Mouse (Mus musculus): Measurements from ENCODE around the gene Crtap. TPM values are rescaled to one million over a fixed set of nuclear protein-coding genes. Genes with fewer than 3 reads are reported as not detected.

Crtap gene
- polyA plus RNA-seq, 1 experiment from 2014 or later: 110 TPM

GRCm38 (mm10) chr9:114389371-114389904 lies 1.0 kb downstream of the Crtap start:
- peak; percentile 28; the same call in 1 of the 2 replicates for ATAC-seq
- Histone ChIP-seq H3K9ac (no peak overlapping the region), H3K27ac (peak overlapping the region; percentile 95), H3K4me2 (replicated peaks) (peak overlapping the region; percentile 88), H3K4me1 (replicated peaks) (peaks cover 19% of the 10 kb centered on the region), H3K9me3 (no peaks in the 10 kb centered on the region), H3K4me3 (replicated peaks) (peak overlapping the region; percentile 88), H3K27me3 (replicated peaks) (no peaks in the 10 kb centered on the region), H3K36me3 (no peaks in the 10 kb centered on the region)
- 78% methylated on average over 8 of the region's 8 CpGs for WGBS

- peak overlapping the region; percentile 88; the same call in 1 of the 2 replicates for H3K4me3 ChIP-seq (replicated peaks)
- no peaks in the 10 kb centered on the region for H3K36me3 ChIP-seq
- peak overlapping the region; percentile 23 for H3K9ac ChIP-seq
- no peak for ATAC-seq
- no peaks in the 10 kb centered on the region for H3K27me3 ChIP-seq (replicated peaks)
- peak overlapping the region; percentile 95 for H3K27ac ChIP-seq
- peak overlapping the region; percentile 88 for H3K4me2 ChIP-seq (replicated peaks)
- WGBS: 58% methylated on average over 3 of the region's 3 CpGs
- no peaks in the 10 kb centered on the region for H3K9me3 ChIP-seq
- H3K4me1 ChIP-seq (replicated peaks): peaks cover 19% of the 10 kb centered on the region
Measured at GRCm38 (mm10) chr9:114388701-114389370, 1.6 kb downstream of the Crtap start.

DNA sequence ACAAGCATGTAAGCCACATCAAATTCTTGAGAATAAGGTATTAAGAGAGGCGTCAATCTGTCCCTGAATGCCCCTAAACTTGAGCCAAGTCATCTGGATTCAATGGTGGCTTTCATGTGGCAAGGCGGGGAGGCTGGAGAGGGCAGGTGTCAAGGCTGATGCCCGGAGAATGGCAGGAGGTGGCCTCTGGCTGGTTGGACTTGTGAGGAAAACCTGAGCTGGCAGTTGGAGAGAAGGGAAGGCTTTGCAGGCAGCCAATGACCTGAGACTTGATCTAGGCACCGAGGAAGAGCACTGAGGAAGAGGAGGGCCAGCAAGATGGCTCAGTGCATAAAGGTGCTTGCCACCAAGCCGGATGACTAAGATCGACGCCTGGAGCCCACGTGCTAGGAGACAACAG lies 2.2 kb downstream of the Crtap start:
- Histone ChIP-seq H3K4me1 (replicated peaks) (peaks cover 19% of the 10 kb centered on the region), H3K27me3 (replicated peaks) (no peaks in the 10 kb centered on the region), H3K36me3 (no peaks in the 10 kb centered on the region), H3K4me3 (replicated peaks) (no peak overlapping the region), H3K9ac (peak overlapping the region; percentile 23; the same call in 1 of the 2 replicates), H3K9me3 (no peaks in the 10 kb centered on the region), H3K27ac (no peak overlapping the region), H3K4me2 (replicated peaks) (0 out of 2 replicates have a peak overlapping the region, but pooled peaks have one; percentile 22)
- WGBS: 85% methylated on average over 8 of the region's 8 CpGs
- ATAC-seq: no peak

- no peak for ATAC-seq
- H3K9me3 ChIP-seq: no peaks in the 10 kb centered on the region
- H3K4me1 ChIP-seq (replicated peaks): peaks cover 19% of the 10 kb centered on the region
- 28% methylated on average over 6 of the region's 6 CpGs for WGBS
- no peak overlapping the region for H3K4me3 ChIP-seq (replicated peaks)
- no peaks in the 10 kb centered on the region for H3K27me3 ChIP-seq (replicated peaks)
- H3K4me2 ChIP-seq (replicated peaks): no peak overlapping the region
- no peak overlapping the region for H3K9ac ChIP-seq
- H3K27ac ChIP-seq: no peak overlapping the region
- H3K36me3 ChIP-seq: 0 out of 2 replicates have a peak, but pooled peaks cover under 1% of the 10 kb centered on the region
Measured at GRCm38 (mm10) chr9:114387086-114387485, 3.4 kb downstream of the Crtap start.

GRCm38 (mm10) chr9:114385160-114385559 lies 5.3 kb downstream of the Crtap start:
- H3K4me2 ChIP-seq (replicated peaks): no peak overlapping the region
- no peak overlapping the region for H3K9ac ChIP-seq
- ATAC-seq: no peak
- H3K4me1 ChIP-seq (replicated peaks): peaks cover 14% of the 10 kb centered on the region
- 96% methylated on average over 10 of the region's 10 CpGs for WGBS
- H3K9me3 ChIP-seq: no peaks in the 10 kb centered on the region
- 0 out of 2 replicates have a peak, but pooled peaks cover 2% of the 10 kb centered on the region for H3K36me3 ChIP-seq
- H3K27ac ChIP-seq: no peak overlapping the region
- no peaks in the 10 kb centered on the region for H3K27me3 ChIP-seq (replicated peaks)
- H3K4me3 ChIP-seq (replicated peaks): no peak overlapping the region

DNA sequence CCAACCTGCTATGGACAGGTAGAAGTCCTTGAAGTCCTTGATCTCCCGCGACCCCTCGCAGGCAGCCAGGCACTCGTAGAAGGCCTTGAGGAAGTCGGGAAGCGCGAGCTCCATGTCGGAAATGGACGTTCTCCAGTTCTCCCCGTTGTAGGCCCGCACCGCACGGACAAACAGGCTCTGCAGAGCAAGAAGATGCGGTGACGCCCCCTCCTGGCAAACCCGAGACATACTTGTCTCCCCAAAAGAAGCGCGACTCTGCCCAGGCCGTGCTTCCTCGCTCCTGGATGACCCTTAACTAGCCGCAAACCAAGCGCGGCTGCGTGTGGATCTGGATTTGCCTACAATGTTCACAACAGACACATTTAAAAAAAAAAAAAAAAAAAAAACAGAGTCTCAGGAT lies 5.8 kb downstream of the Crtap start:
- ATAC-seq: no peak
- 92% methylated on average over 24 of the region's 24 CpGs for WGBS
- Histone ChIP-seq H3K27me3 (replicated peaks) (no peaks in the 10 kb centered on the region), H3K9ac (no peak overlapping the region), H3K4me1 (replicated peaks) (peaks cover 17% of the 10 kb centered on the region), H3K9me3 (no peaks in the 10 kb centered on the region), H3K4me2 (replicated peaks) (no peak overlapping the region), H3K4me3 (replicated peaks) (no peak overlapping the region), H3K36me3 (0 out of 2 replicates have a peak, but pooled peaks cover 2% of the 10 kb centered on the region), H3K27ac (no peak overlapping the region)

GRCm38 (mm10) chr9:114382936-114383710 lies 7.4 kb downstream of the Crtap start:
- peak overlapping the region; percentile 60 for H3K27ac ChIP-seq

GRCm38 (mm10) chr9:114380881-114381733 lies 9.4 kb downstream of the Crtap start:
- Histone ChIP-seq H3K36me3 (0 out of 2 replicates have a peak, but pooled peaks cover 2% of the 10 kb centered on the region), H3K9ac (no peak overlapping the region), H3K4me2 (replicated peaks) (no peak overlapping the region), H3K4me3 (replicated peaks) (no peak overlapping the region), H3K27me3 (replicated peaks) (no peaks in the 10 kb centered on the region), H3K9me3 (no peaks in the 10 kb centered on the region), H3K4me1 (replicated peaks) (peaks cover 6% of the 10 kb centered on the region; the same call in 1 of the 2 replicates), H3K27ac (no peak overlapping the region)
- no peak for ATAC-seq
- WGBS: 65% methylated on average over 17 of the region's 17 CpGs

More at GRCm38 (mm10) chr9:114382936-114383710, 7.4 kb downstream of the Crtap start:
- WGBS: 64% methylated on average over 17 of the region's 17 CpGs
- ATAC-seq: peak; percentile 76
- no peak overlapping the region for H3K4me3 ChIP-seq (replicated peaks)
- H3K4me1 ChIP-seq (replicated peaks): peaks cover 12% of the 10 kb centered on the region; the same call in 1 of the 2 replicates
- no peak overlapping the region for H3K4me2 ChIP-seq (replicated peaks)
- H3K27me3 ChIP-seq (replicated peaks): no peaks in the 10 kb centered on the region
- no peak overlapping the region for H3K9ac ChIP-seq
- H3K9me3 ChIP-seq: no peaks in the 10 kb centered on the region
- 0 out of 2 replicates have a peak, but pooled peaks cover 2% of the 10 kb centered on the region for H3K36me3 ChIP-seq

DNA sequence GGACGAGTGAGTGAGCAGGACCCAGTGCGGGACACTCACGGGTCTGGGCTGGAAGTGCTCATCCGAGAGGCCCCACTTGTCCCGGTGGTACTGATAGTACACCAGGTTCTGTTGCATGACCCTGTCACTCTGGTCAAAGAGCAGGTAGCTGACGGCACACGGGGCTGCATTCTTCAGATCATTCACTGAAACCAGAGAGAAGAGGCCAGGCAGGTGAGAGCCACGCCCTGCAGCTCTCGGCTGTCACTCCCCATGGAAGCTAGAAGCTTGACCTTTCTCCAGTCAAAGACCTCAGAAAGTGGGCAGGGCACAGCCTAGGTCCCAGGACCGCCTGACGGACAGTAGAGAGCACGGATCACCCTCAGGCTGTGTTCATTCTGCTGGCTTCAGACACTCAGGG lies 10.6 kb downstream of the Crtap start:
- 70% methylated on average over 12 of the region's 12 CpGs for WGBS
- Histone ChIP-seq H3K9me3 (no peaks in the 10 kb centered on the region), H3K4me3 (replicated peaks) (no peak overlapping the region), H3K27ac (peak overlapping the region; percentile 78), H3K27me3 (replicated peaks) (no peaks in the 10 kb centered on the region), H3K36me3 (0 out of 2 replicates have a peak, but pooled peaks cover 6% of the 10 kb centered on the region), H3K4me2 (replicated peaks) (no peak overlapping the region; the same call in 1 of the 2 replicates), H3K9ac (no peak overlapping the region), H3K4me1 (replicated peaks) (peaks cover 6% of the 10 kb centered on the region; the same call in 1 of the 2 replicates)
- peak; percentile 50 for ATAC-seq

- peaks cover 6% of the 10 kb centered on the region; the same call in 1 of the 2 replicates for H3K4me1 ChIP-seq (replicated peaks)
- no peak for ATAC-seq
- H3K4me2 ChIP-seq (replicated peaks): no peak overlapping the region
- H3K9me3 ChIP-seq: no peaks in the 10 kb centered on the region
- WGBS: 88% methylated on average over 10 of the region's 10 CpGs
- no peak overlapping the region for H3K4me3 ChIP-seq (replicated peaks)
- H3K27me3 ChIP-seq (replicated peaks): no peaks in the 10 kb centered on the region
- H3K9ac ChIP-seq: no peak overlapping the region
- H3K36me3 ChIP-seq: 0 out of 2 replicates have a peak, but pooled peaks cover 9% of the 10 kb centered on the region
- H3K27ac ChIP-seq: no peak overlapping the region
Measured at GRCm38 (mm10) chr9:114377168-114377567, 13.3 kb downstream of the Crtap start.

DNA sequence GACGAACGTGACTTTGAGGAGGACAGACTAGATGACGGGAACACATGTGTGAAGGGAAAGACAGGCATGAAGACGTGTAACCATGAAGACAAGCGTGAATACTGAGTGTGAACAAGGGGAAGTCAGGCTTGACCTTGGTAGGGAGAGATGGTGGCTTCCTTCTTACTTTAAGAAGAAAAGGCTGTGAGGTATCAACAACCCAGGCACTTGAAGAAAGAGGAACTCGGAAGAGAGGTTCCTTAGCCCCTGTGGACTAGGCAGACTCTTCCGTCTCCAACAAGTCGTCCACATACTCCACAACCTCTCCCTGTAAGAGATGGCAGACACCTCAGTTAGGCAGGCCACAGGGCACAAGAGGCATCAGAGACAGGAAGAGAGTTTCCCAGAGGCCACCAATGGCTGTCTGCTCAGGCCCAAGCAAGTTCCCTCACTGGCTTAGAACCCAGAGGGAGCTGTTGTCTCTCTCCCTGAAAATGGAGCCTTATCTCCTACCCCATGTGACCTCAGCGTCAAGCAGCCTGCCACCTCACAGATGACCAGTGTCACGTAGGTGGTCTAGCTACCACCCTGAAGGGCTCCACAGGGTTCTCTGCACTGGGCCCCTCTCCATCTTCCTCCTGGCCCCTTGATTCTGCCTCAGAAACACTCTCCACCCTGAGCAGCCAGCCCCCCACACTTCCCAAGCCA lies 15.1 kb downstream of the Crtap start:
- 0 out of 2 replicates have a peak, but pooled peaks cover 6% of the 10 kb centered on the region for H3K36me3 ChIP-seq
- no peak for ATAC-seq
- no peak overlapping the region for H3K4me2 ChIP-seq (replicated peaks)
- H3K4me1 ChIP-seq (replicated peaks): peaks cover 6% of the 10 kb centered on the region; the same call in 1 of the 2 replicates
- H3K27me3 ChIP-seq (replicated peaks): no peaks in the 10 kb centered on the region
- H3K9ac ChIP-seq: no peak overlapping the region
- no peak overlapping the region for H3K4me3 ChIP-seq (replicated peaks)
- no peak overlapping the region for H3K27ac ChIP-seq
- 87% methylated on average over 10 of the region's 10 CpGs for WGBS
- H3K9me3 ChIP-seq: no peaks in the 10 kb centered on the region
